Mouse (Mus musculus) frontal cortex, postnatal 36 days (tissue): Measurements from ENCODE around the gene Slc47a1.
"Not testable (repeated sequence)": the region's sequence is repeated elsewhere in the genome, so short reads cannot be mapped to it uniquely, and the experiment has no call there.

Experiments
- DNase-seq, 2 experiments: peaks; one replicate each; pipeline ENCODE4 v3.0.0; 2022; ENCODE audit warnings: low spot score in 2 of 2

The Slc47a1 gene

GRCm38 (mm10) chr11:61319233-61319922 is 58.8 kb downstream of the Slc47a1 start:
- no peak for DNase-seq

- no peak for DNase-seq
Measured at GRCm38 (mm10) chr11:61316864-61317263, 61.3 kb downstream of the Slc47a1 start.

GRCm38 (mm10) chr11:61310321-61310720 is 67.8 kb downstream of the Slc47a1 start:
- no peak for DNase-seq

- DNase-seq: no peak
Measured at GRCm38 (mm10) chr11:61309831-61310230, 68.3 kb downstream of the Slc47a1 start.

- DNase-seq: no peak
Measured at GRCm38 (mm10) chr11:61307795-61308194, 70.3 kb downstream of the Slc47a1 start.

GRCm38 (mm10) chr11:61305377-61305776 is 72.8 kb downstream of the Slc47a1 start:
- DNase-seq: peak in 1 of 2 experiments; percentile 39

GRCm38 (mm10) chr11:61304535-61304934 is 73.6 kb downstream of the Slc47a1 start:
- DNase-seq: not testable (repeated sequence)

GRCm38 (mm10) chr11:61300716-61301392 is 77.3 kb downstream of the Slc47a1 start:
- DNase-seq: no peak

GRCm38 (mm10) chr11:61300205-61300604 is 77.9 kb downstream of the Slc47a1 start:
- no peak for DNase-seq

GRCm38 (mm10) chr11:61297901-61298300 is 80.2 kb downstream of the Slc47a1 start:
- no peak for DNase-seq

- DNase-seq: no peak
Measured at GRCm38 (mm10) chr11:61297326-61297725, 80.8 kb downstream of the Slc47a1 start.

GRCm38 (mm10) chr11:61296556-61296955 is 81.6 kb downstream of the Slc47a1 start:
- no peak for DNase-seq

- no peak for DNase-seq
Measured at GRCm38 (mm10) chr11:61295556-61295955, 82.6 kb downstream of the Slc47a1 start.

GRCm38 (mm10) chr11:61294431-61294830 is 83.7 kb downstream of the Slc47a1 start:
- DNase-seq: no peak
